Mouse (Mus musculus) lung, embryonic 16.5 days (tissue): ENCODE results near the gene Mlip. TPM values are rescaled to one million over a fixed set of nuclear protein-coding genes. Genes with fewer than 3 reads are reported as not detected.
"Not testable (repeated sequence)": the region's sequence is repeated elsewhere in the genome, so short reads cannot be mapped to it uniquely, and the experiment has no call there.

ENCODE experiments used
- ATAC-seq: fragments of 200-750 bp; cut with Nextera tagmentation; 2 replicates; pipeline ENCODE4 v1.8.0; 2017; ENCODE audit warnings: low read depth, mild to moderate bottlenecking, moderate library complexity
- H3K27ac ChIP-seq: fragments of 300-500 bp; sonication (generic); 2 replicates; pipeline ENCODE4 v1.5.1; 2014; ENCODE audit warnings: mild to moderate bottlenecking, control low read depth, low read length
- H3K27me3 ChIP-seq: fragments of 300-500 bp; sonication (generic); 2 replicates; pipeline ENCODE4 v1.6.1; 2014; ENCODE audit warnings: low read depth, low read length, mixed read lengths; ENCODE audit not compliant: control insufficient read depth, insufficient read depth
- H3K36me3 ChIP-seq: fragments of 300-500 bp; sonication (generic); 2 replicates; pipeline ENCODE4 v1.6.1; 2014; ENCODE audit warnings: low read length; ENCODE audit not compliant: control insufficient read depth, insufficient read depth
- H3K4me1 ChIP-seq: fragments of 300-500 bp; sonication (generic); replicated peaks from 2 replicates; pipeline ENCODE4 v1.6.1; 2014; ENCODE audit warnings: low read length, mixed read lengths; ENCODE audit not compliant: control insufficient read depth, insufficient read depth
- H3K4me2 ChIP-seq: fragments of 300-500 bp; sonication (generic); 2 replicates; pipeline ENCODE4 v1.6.1; 2014; ENCODE audit warnings: low read depth, low read length, control low read depth
- H3K4me3 ChIP-seq: fragments of 300-500 bp; sonication (generic); 2 replicates; pipeline ENCODE4 v1.5.1; 2014; ENCODE audit warnings: mild to moderate bottlenecking, low read length, control low read depth
- H3K9ac ChIP-seq: fragments of 300-500 bp; sonication (generic); 2 replicates; pipeline ENCODE4 v1.6.1; 2014; ENCODE audit warnings: low read length, control low read depth
- H3K9me3 ChIP-seq: fragments of 300-500 bp; sonication (generic); 2 replicates; pipeline ENCODE4 v1.6.1; 2016; ENCODE audit warnings: low read length; ENCODE audit not compliant: control insufficient read depth
- WGBS: fragments of 180-500 bp; shearing (Covaris S2); extraction: QIAGEN DNeasy Blood & Tissue Kit; methylation state at CpG from one replicate; pipeline ENCODE4 v1.1.7; 2014; 5-methylcytosine and 5-hydroxymethylcytosine counted together
- polyA plus RNA-seq: library from polyadenylated mRNA; unstranded; fragments of >200 nt; fragmentation: Nextera tagmentation; extraction: Ambion mirVana; gene quantifications from 2 replicates; pipeline ENCODE4 v1.2.1, GENCODE M21; 2015

Mlip gene
- polyA plus RNA-seq, 1 experiment from 2014 or later = 5.6 TPM

- 60% methylated on average over 1 of the region's 1 CpGs for WGBS
- not testable (repeated sequence) for H3K36me3 ChIP-seq, H3K9ac ChIP-seq, ATAC-seq, H3K9me3 ChIP-seq, H3K27ac ChIP-seq, H3K4me3 ChIP-seq, H3K27me3 ChIP-seq, H3K4me2 ChIP-seq, H3K4me1 ChIP-seq
These were observed 269.5 kb downstream of the Mlip start for GRCm38 (mm10) chr9:77083221-77083620.

GRCm38 (mm10) chr9:77071676-77072075 is 281.1 kb downstream of the Mlip start:
- H3K4me2 ChIP-seq = no peak overlapping the region
- no peaks in the 10 kb centered on the region for H3K9me3 ChIP-seq
- no peak overlapping the region for H3K9ac ChIP-seq
- no peaks in the 10 kb centered on the region for H3K4me1 ChIP-seq
- no peaks in the 10 kb centered on the region for H3K27me3 ChIP-seq
- no peak for ATAC-seq
- no peaks in the 10 kb centered on the region for H3K36me3 ChIP-seq
- WGBS = 61% methylated on average over 2 of the region's 2 CpGs
- H3K27ac ChIP-seq = no peak overlapping the region
- H3K4me3 ChIP-seq = no peak overlapping the region

DNA sequence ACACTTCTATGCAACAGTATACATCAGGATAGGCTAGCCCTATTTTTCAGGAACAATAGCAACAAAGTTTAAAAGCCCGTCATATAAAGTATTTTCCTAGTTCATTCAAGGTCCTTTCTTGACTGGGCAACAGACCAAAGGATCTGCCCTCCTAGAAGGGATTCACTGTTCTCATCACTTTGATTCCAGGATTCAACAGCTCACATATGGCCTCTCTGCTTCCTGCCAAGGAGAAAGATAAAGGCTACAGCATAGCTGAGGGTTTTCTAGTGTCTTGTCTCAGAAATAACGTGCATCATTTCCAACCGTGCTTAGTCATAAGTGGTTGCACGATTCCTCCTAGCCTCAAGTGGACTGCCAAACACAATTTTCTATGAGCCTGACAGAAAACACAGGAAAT is 296.2 kb downstream of the Mlip start:
- Histone ChIP-seq H3K27me3 (no peaks in the 10 kb centered on the region), H3K4me1 (no peaks in the 10 kb centered on the region), H3K9ac (no peak overlapping the region), H3K9me3 (no peaks in the 10 kb centered on the region), H3K4me3 (no peak overlapping the region), H3K36me3 (no peaks in the 10 kb centered on the region), H3K4me2 (no peak overlapping the region), H3K27ac (no peak overlapping the region)
- 35% methylated on average over 4 of the region's 4 CpGs for WGBS
- ATAC-seq = no peak

GRCm38 (mm10) chr9:77054426-77055193 is 298.2 kb downstream of the Mlip start:
- Histone ChIP-seq H3K27ac (no peak overlapping the region), H3K4me1 (0 out of 2 replicates have a peak, but pooled peaks cover 3% of the 10 kb centered on the region), H3K9ac (no peak overlapping the region), H3K27me3 (no peaks in the 10 kb centered on the region), H3K9me3 (no peaks in the 10 kb centered on the region), H3K4me3 (no peak overlapping the region), H3K4me2 (no peak overlapping the region), H3K36me3 (no peaks in the 10 kb centered on the region)
- no peak for ATAC-seq
- WGBS = 76% methylated on average over 9 of the region's 9 CpGs

Other genes starting within 250 kb of the Mlip start
- gene Lrrc1, start 191.9 kb upstream of the Mlip start, polyA plus RNA-seq = 10.3 and 11.7 TPM in 2 replicates